ENCODE assay signal across 8 mouse cellular contexts in the genomic region with DNA sequence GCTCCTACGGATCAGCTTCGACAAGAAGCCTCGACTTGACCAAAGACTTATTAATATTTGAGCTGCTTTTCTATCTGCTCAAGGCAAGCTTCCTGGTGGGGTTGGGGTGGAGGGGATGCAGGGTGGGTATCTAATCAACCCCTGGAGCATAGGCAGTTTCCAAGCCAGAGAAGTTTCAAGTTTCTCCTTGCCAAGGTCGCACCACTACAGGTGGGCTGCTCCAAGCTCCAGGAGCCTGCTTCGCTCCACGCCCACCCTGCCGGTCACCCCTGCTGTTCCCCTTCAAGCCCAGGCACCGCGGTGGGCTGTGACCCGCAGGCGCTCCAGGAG. TPM values are rescaled to one million over a fixed set of nuclear protein-coding genes. Genes with fewer than 3 reads are reported as not detected.
DNase-seq lines count a peak whose midpoint lies in the region; ATAC-seq and TF ChIP-seq lines count a peak whose summit lies in the region.

No protein-coding gene starts in this region.

- no peak for DNase-seq in cerebellum, adult 2 months
- no peak for DNase-seq in cerebellum, adult 11-12 months
- DNase-seq in neural tube, embryonic 11.5 days (ENCODE audit: low spot score): no peak
- DNase-seq in neural tube, embryonic 10.5 days (ENCODE audit: extremely low spot score, low spot score): no peak
- no peak for DNase-seq in thymus, postnatal 36 days
- DNase-seq in left cerebral cortex, adult 9 months (ENCODE audit: low spot score in 2 of 2): no peak

- no peak overlapping the region for H3K27ac ChIP-seq in cerebellum, adult 2 months (ENCODE audit: insufficient read depth, low read length)
- H3K27ac ChIP-seq in neural tube, embryonic 11.5 days (ENCODE audit: low read depth, low read length): no peak overlapping the region
- H3K27ac ChIP-seq in limb, embryonic 12.5 days: no peak overlapping the region
- H3K27ac ChIP-seq in stomach, embryonic 14.5 days (ENCODE audit: low read length): no peak overlapping the region

- no peak for TF ChIP-seq CTCF in cerebellum, adult 2 months (IDR thresholded peaks at IDR 0.05; ENCODE audit: borderline replicate concordance, insufficient read depth, low read depth, low read length)

- ATAC-seq in neural tube, embryonic 11.5 days (ENCODE audit: insufficient read depth, low FRiP score, low TSS enrichment): no peak
- no peak for ATAC-seq in limb, embryonic 12.5 days (ENCODE audit: insufficient number of reproducible peaks, insufficient read depth, low FRiP score, low TSS enrichment, low read depth)
- no peak for ATAC-seq in stomach, embryonic 14.5 days (ENCODE audit: insufficient number of reproducible peaks, insufficient read depth, low FRiP score, low read depth)

- peak overlapping the region; percentile 100 for H3K4me2 ChIP-seq in neural tube, embryonic 11.5 days (ENCODE audit: low read depth)
- peak overlapping the region; percentile 96 for H3K4me2 ChIP-seq in limb, embryonic 12.5 days
- H3K4me2 ChIP-seq in stomach, embryonic 14.5 days (replicated peaks; ENCODE audit: low read depth, low read length): peak overlapping the region; percentile 99

- H3K4me3 ChIP-seq in cerebellum, adult 2 months (replicated peaks; ENCODE audit: insufficient read depth, low read depth, low read length): peak overlapping the region; percentile 84
- H3K4me3 ChIP-seq in neural tube, embryonic 11.5 days (ENCODE audit: low read depth, low read length): peak overlapping the region; percentile 73
- H3K4me3 ChIP-seq in limb, embryonic 12.5 days (replicated peaks): peak overlapping the region; percentile 79
- peak overlapping the region; percentile 70 for H3K4me3 ChIP-seq in stomach, embryonic 14.5 days (ENCODE audit: low read depth, low read length)

- peaks cover 4% of the 10 kb centered on the region for H3K4me1 ChIP-seq in cerebellum, adult 2 months (ENCODE audit: control insufficient read depth, insufficient read depth, low read length)
- H3K4me1 ChIP-seq in neural tube, embryonic 11.5 days (ENCODE audit: control insufficient read depth, insufficient read depth, low read length): 0 out of 2 replicates have a peak, but pooled peaks cover 3% of the 10 kb centered on the region
- peaks cover 6% of the 10 kb centered on the region; the same call in 1 of the 2 replicates for H3K4me1 ChIP-seq in limb, embryonic 12.5 days (replicated peaks)
- no peaks in the 10 kb centered on the region for H3K4me1 ChIP-seq in stomach, embryonic 14.5 days (ENCODE audit: control insufficient read depth, insufficient read depth, low read length)

- TF ChIP-seq POLR2A in cerebellum, adult 2 months (IDR thresholded peaks at IDR 0.05; ENCODE audit: borderline replicate concordance, insufficient read depth, low read length): no peak

- H3K9ac ChIP-seq in neural tube, embryonic 11.5 days (ENCODE audit: low read length): no peak overlapping the region
- peak overlapping the region; percentile 59 for H3K9ac ChIP-seq in limb, embryonic 12.5 days (replicated peaks)
- peak overlapping the region; percentile 36; the same call in 1 of the 2 replicates for H3K9ac ChIP-seq in stomach, embryonic 14.5 days (replicated peaks; ENCODE audit: low read depth, low read length)

- 3% methylated on average over 11 of the region's 11 CpGs for WGBS in cerebellum, adult 2 months
- WGBS in neural tube, embryonic 11.5 days: 2% methylated on average over 11 of the region's 11 CpGs
- 1% methylated on average over 11 of the region's 11 CpGs for WGBS in limb, embryonic 12.5 days
- 2% methylated on average over 11 of the region's 11 CpGs for WGBS in stomach, embryonic 14.5 days

- no peaks in the 10 kb centered on the region for H3K9me3 ChIP-seq in neural tube, embryonic 11.5 days (ENCODE audit: control insufficient read depth, low read length)
- no peaks in the 10 kb centered on the region for H3K9me3 ChIP-seq in limb, embryonic 12.5 days
- no peaks in the 10 kb centered on the region for H3K9me3 ChIP-seq in stomach, embryonic 14.5 days (ENCODE audit: control insufficient read depth, low read depth, low read length)

- no peaks in the 10 kb centered on the region for H3K27me3 ChIP-seq in cerebellum, adult 2 months (ENCODE audit: control insufficient read depth, insufficient read depth, low read length)
- H3K27me3 ChIP-seq in neural tube, embryonic 11.5 days (ENCODE audit: control insufficient read depth, insufficient read depth, low read length): peaks cover 39% of the 10 kb centered on the region
- peaks cover 67% of the 10 kb centered on the region for H3K27me3 ChIP-seq in limb, embryonic 12.5 days
- peaks cover 14% of the 10 kb centered on the region; the same call in 1 of the 2 replicates for H3K27me3 ChIP-seq in stomach, embryonic 14.5 days (ENCODE audit: control insufficient read depth, insufficient read depth, low read length)

- H3K36me3 ChIP-seq in neural tube, embryonic 11.5 days (ENCODE audit: control insufficient read depth, insufficient read depth, low read length): no peaks in the 10 kb centered on the region
- H3K36me3 ChIP-seq in limb, embryonic 12.5 days: no peaks in the 10 kb centered on the region
- H3K36me3 ChIP-seq in stomach, embryonic 14.5 days (ENCODE audit: control insufficient read depth, insufficient read depth, low read length): no peaks in the 10 kb centered on the region

RNA-seq across cellular contexts. Expression of gene Pcgf5, which starts 0.3 kb away (rescaled TPM):
- 11.5 and 12.3 TPM in 2 replicates for polyA plus RNA-seq in cerebellum, adult 2 months (2012; rRNA removed)
- 8.1 and 9.4 TPM in 2 replicates for polyA plus RNA-seq in neural tube, embryonic 11.5 days (2014; fragmentation: Nextera tagmentation; extraction: Ambion mirVana)
- 5.6 and 5.9 TPM in 2 replicates for polyA plus RNA-seq in limb, embryonic 12.5 days (2016; fragmentation: Nextera tagmentation; extraction: Ambion mirVana)
- polyA plus RNA-seq in stomach, embryonic 14.5 days (2014; fragmentation: Nextera tagmentation; extraction: Ambion mirVana): 10.2 and 13.0 TPM in 2 replicates
